15 mouse cellular contexts compared by ENCODE assay signal in the genomic region with DNA sequence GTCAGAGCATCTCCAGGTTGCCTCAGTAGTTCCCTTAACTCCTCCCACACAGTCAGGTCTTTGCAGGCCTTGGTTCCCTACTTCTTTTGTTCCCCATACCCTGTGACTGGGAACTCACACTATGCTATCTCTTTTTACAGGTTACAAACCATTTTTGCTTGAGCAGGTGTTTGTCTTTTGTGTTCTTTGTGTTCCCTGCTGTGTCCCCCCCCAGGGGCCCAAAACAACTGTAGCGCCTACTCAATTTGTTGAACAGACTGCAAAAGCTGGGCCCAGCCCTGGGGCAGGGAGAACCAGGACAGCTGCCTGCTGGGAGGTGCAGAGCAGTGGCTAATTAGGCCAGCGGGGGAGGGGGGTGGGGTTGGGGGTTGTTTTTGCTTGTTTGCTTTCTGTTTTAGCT. TPM values are rescaled to one million over a fixed set of nuclear protein-coding genes. Genes with fewer than 3 reads are reported as not detected.
DNase-seq lines count a peak whose midpoint lies in the region; ATAC-seq lines count a peak whose summit lies in the region.
"Had no signal": no experiment of that assay in that cellular context is flagged by ENCODE, and none has a peak within 500 bp of the region (broad histone marks: within the 10 kb centered on the region; RNA-seq: fewer than 3 reads in every experiment).

No protein-coding gene starts in this region.

- no peaks in the 10 kb centered on the region for H3K9me3 ChIP-seq in hindbrain, embryonic 10.5 days
- H3K9me3 ChIP-seq in hindbrain, embryonic 12.5 days (replicated peaks), result no peaks in the 10 kb centered on the region
- H3K9me3 ChIP-seq: kidney, embryonic 15.5 days; limb, embryonic 13.5 days had no signal

- ATAC-seq in hindbrain, embryonic 12.5 days (ENCODE audit: low FRiP score), result no peak
- ATAC-seq: inflammation-experienced regulatory T-cells, adult 6 months had no signal

- 38% methylated on average over 2 of the region's 2 CpGs for WGBS in hindbrain, embryonic 10.5 days
- WGBS in hindbrain, embryonic 12.5 days, result 40% methylated on average over 2 of the region's 2 CpGs

- H3K27ac ChIP-seq in hindbrain, embryonic 10.5 days, result no peak overlapping the region
- no peak overlapping the region for H3K27ac ChIP-seq in hindbrain, embryonic 12.5 days
- H3K27ac ChIP-seq: gastrocnemius, adult 2 months; heart, adult 2 months; kidney, embryonic 15.5 days; limb, embryonic 13.5 days had no signal

- H3K36me3 ChIP-seq in hindbrain, embryonic 10.5 days, result peaks cover 11% of the 10 kb centered on the region
- no peaks in the 10 kb centered on the region for H3K36me3 ChIP-seq in hindbrain, embryonic 12.5 days

- no peak overlapping the region for H3K4me2 ChIP-seq in hindbrain, embryonic 12.5 days (replicated peaks)
- H3K4me2 ChIP-seq: kidney, embryonic 15.5 days; limb, embryonic 13.5 days had no signal

- no peak for DNase-seq in hindbrain, embryonic 10.5 days (ENCODE audit: low spot score)
- peak; percentile 61 for DNase-seq in A20 (ENCODE audit: low read depth, low spot score)
- DNase-seq in R1 (ENCODE audit: low read depth, low spot score), result peak; percentile 53
- peak; percentile 69 for DNase-seq in thymus, postnatal 0 days (ENCODE audit: low spot score)
- no peak for DNase-seq in T-cell, adult 2 months (ENCODE audit: low spot score)
- DNase-seq in lung, postnatal 10 days, result no peak
- DNase-seq: adrenal gland, postnatal 25 days; gastrocnemius, adult 2 months; heart, adult 2 months; heart, postnatal 10 days; right cerebral cortex, postnatal 4 days had no signal

- peaks cover 28% of the 10 kb centered on the region for H3K4me1 ChIP-seq in hindbrain, embryonic 10.5 days (replicated peaks)
- peaks cover 26% of the 10 kb centered on the region for H3K4me1 ChIP-seq in hindbrain, embryonic 12.5 days

- H3K27me3 ChIP-seq in hindbrain, embryonic 10.5 days (ENCODE audit: insufficient read depth, poor library complexity, severe bottlenecking), result no peaks in the 10 kb centered on the region
- no peaks in the 10 kb centered on the region for H3K27me3 ChIP-seq in hindbrain, embryonic 12.5 days
- H3K27me3 ChIP-seq: kidney, embryonic 15.5 days; limb, embryonic 13.5 days had no signal

- peak overlapping the region; percentile 9; the same call in 1 of the 2 replicates for H3K4me3 ChIP-seq in hindbrain, embryonic 10.5 days
- H3K4me3 ChIP-seq in hindbrain, embryonic 12.5 days, result no peak overlapping the region
- H3K4me3 ChIP-seq: gastrocnemius, adult 2 months; heart, adult 2 months; kidney, embryonic 15.5 days; limb, embryonic 13.5 days had no signal

- no peak overlapping the region for H3K9ac ChIP-seq in hindbrain, embryonic 12.5 days
- H3K9ac ChIP-seq: kidney, embryonic 15.5 days; limb, embryonic 13.5 days had no signal

RNA-seq across cellular contexts. Expression of gene Zfp629, which starts 2.4 kb away (rescaled TPM):
- 34.5 and 36.7 TPM in 2 replicates for polyA plus RNA-seq in hindbrain, embryonic 10.5 days (2016; fragmentation: Nextera tagmentation; extraction: Ambion mirVana)
- polyA plus RNA-seq in hindbrain, embryonic 12.5 days (2016; fragmentation: Nextera tagmentation; extraction: Ambion mirVana), result 35.8 and 37.2 TPM in 2 replicates
- 6.6 and 7.0 TPM in 2 replicates for polyA plus RNA-seq in thymus, postnatal 0 days (2015; fragmentation: Nextera tagmentation; extraction: Ambion mirVana)

RNA-seq across cellular contexts. Expression of gene Rnf40, which starts 29.4 kb away (rescaled TPM):
- 57.8 and 58.8 TPM in 2 replicates for polyA plus RNA-seq in hindbrain, embryonic 10.5 days (2016; fragmentation: Nextera tagmentation; extraction: Ambion mirVana)
- polyA plus RNA-seq in hindbrain, embryonic 12.5 days (2016; fragmentation: Nextera tagmentation; extraction: Ambion mirVana), result 67.3 and 75.4 TPM in 2 replicates
- polyA plus RNA-seq in thymus, postnatal 0 days (2015; fragmentation: Nextera tagmentation; extraction: Ambion mirVana), result 42.5 and 44.3 TPM in 2 replicates

RNA-seq across cellular contexts. Expression of gene Ccdc189, which starts 29.6 kb away (rescaled TPM):
- polyA plus RNA-seq in hindbrain, embryonic 10.5 days (2016; fragmentation: Nextera tagmentation; extraction: Ambion mirVana), result 15.7 and 16.5 TPM in 2 replicates
- 13.0 and 17.0 TPM in 2 replicates for polyA plus RNA-seq in hindbrain, embryonic 12.5 days (2016; fragmentation: Nextera tagmentation; extraction: Ambion mirVana)
- 2.8 and 3.5 TPM in 2 replicates for polyA plus RNA-seq in thymus, postnatal 0 days (2015; fragmentation: Nextera tagmentation; extraction: Ambion mirVana)

RNA-seq across cellular contexts. Expression of gene Phkg2, which starts 44.8 kb away (rescaled TPM):
- 47.0 and 54.1 TPM in 2 replicates for polyA plus RNA-seq in hindbrain, embryonic 10.5 days (2016; fragmentation: Nextera tagmentation; extraction: Ambion mirVana)
- polyA plus RNA-seq in hindbrain, embryonic 12.5 days (2016; fragmentation: Nextera tagmentation; extraction: Ambion mirVana), result 49.1 and 50.8 TPM in 2 replicates
- 55.2 and 62.1 TPM in 2 replicates for polyA plus RNA-seq in thymus, postnatal 0 days (2015; fragmentation: Nextera tagmentation; extraction: Ambion mirVana)

RNA-seq across cellular contexts. Expression of gene Tmem265, which starts 56.8 kb away (rescaled TPM):
- 7.9 and 13.7 TPM in 2 replicates for polyA plus RNA-seq in hindbrain, embryonic 10.5 days (2016; fragmentation: Nextera tagmentation; extraction: Ambion mirVana)
- 5.4 and 6.3 TPM in 2 replicates for polyA plus RNA-seq in hindbrain, embryonic 12.5 days (2016; fragmentation: Nextera tagmentation; extraction: Ambion mirVana)
- 10.8 and 16.1 TPM in 2 replicates for polyA plus RNA-seq in thymus, postnatal 0 days (2015; fragmentation: Nextera tagmentation; extraction: Ambion mirVana)
- polyA plus RNA-seq: heart, adult 2 months had no signal

Comparison
In these comparisons a context has a peak if more than half of its experiments do, and no peak if none do; other contexts are left out.
1. DNase-seq: peak in A20 (single experiment), R1 (single experiment) and thymus, postnatal 0 days (single experiment); none in hindbrain, embryonic 10.5 days (single experiment), T-cell, adult 2 months (single experiment) and lung, postnatal 10 days (single experiment).